Mouse (Mus musculus) ES-CJ7 (cell line): ENCODE data around the gene Hyou1.
A peak's percentile ranks its signal among the peaks of the same experiment; 100 is the strongest.
"Not testable (repeated sequence)": the region's sequence is repeated elsewhere in the genome, so short reads cannot be mapped to it uniquely, and the experiment has no call there.

Experiments
- DNase-seq: peaks from one replicate; pipeline ENCODE4 v3.0.0; 2011; ENCODE audit warnings: low read depth, low spot score

Hyou1 gene

GRCm38 (mm10) chr9:44351396-44351795, 27.9 kb upstream of the Hyou1 start:
- DNase-seq = no peak

GRCm38 (mm10) chr9:44352337-44352736, 27.0 kb upstream of the Hyou1 start:
- DNase-seq = no peak

GRCm38 (mm10) chr9:44353142-44353541, 26.1 kb upstream of the Hyou1 start:
- no peak for DNase-seq

DNA sequence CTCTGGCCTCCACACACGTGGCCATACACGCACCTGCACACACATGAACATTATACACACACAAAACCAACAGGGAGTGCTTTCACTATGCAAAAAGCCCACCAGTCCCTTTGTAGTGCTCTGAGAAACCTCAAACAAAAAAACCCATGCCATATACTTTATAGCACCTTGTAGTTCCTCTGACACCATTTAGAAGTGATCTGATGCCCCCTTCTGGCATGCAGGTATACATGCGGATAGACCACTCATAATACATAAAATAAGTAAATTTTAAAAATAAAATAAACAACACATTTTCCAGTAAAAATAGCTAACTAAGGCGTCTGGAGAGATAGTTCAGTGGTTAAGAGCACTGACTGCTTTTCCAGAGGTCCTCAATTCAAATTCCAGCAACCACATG, 22.1 kb upstream of the Hyou1 start:
- DNase-seq = no peak

GRCm38 (mm10) chr9:44361190-44361917, 17.9 kb upstream of the Hyou1 start, which contains the start of gene Vps11:
TSS of gene Vps11 (minus strand) at chr9:44361670.
- DNase-seq = peak; percentile 99

GRCm38 (mm10) chr9:44361931-44362330, 17.4 kb upstream of the Hyou1 start:
- not testable (repeated sequence) for DNase-seq

DNA sequence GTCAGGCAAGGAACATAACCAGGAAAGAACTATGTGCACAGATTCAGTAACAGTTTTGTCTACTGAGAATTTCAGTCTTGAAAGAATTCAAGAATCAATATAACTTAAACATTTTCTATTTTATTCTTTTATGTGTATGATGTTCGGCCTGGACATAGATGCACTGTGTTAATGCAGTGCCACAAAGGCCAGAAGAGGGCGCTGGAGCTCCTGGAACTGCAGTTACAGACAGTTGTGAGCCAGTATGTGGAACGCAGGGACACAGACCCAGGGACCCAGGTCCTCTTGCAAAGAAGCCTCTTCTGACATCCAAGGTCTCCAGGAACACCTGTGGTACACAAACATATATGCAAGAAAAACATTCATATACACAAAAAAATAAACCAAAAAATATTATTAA, 14.8 kb upstream of the Hyou1 start:
- DNase-seq = peak; percentile 80

- DNase-seq = no peak
These were observed 5.9 kb upstream of the Hyou1 start for GRCm38 (mm10) chr9:44373386-44373785.

DNA sequence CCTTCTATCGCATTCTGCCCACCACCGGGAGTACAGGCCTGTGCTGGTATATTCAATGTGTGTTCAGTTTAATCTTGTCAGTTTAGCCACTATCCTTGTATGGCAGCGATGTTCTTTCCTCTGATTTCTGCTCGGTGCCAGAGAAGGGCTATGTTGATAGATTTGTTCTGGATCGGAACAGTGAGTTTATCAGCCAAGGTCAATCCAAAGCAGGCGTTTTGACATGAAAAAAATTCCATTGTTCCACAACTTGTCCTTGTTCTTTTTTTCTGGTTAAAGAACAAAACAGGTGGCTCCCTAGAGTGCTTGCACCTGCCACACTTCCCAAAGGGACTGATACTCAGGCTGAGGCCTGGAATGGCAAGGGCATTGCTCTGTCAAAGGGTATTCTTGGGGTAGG, 3.1 kb upstream of the Hyou1 start:
- no peak for DNase-seq

DNA sequence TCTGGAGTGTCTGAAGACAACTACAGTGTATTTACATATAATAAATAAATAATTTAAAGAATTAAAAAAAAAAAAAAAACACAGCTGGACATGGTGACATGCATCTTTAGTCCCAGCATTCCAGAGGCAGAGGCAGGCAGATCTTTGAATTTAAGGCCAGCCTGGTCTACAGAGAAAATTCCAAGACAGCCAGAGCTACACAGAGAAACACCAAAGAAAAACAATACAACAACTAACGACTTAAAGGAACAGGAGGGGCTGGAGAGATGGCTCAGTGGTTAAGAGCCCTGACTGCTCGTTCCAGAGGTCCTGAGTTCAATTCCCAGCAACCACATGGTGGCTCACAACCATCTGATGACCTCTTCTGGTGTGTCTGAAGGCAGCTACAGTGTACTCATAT, 2.0 kb upstream of the Hyou1 start:
- DNase-seq = not testable (repeated sequence)

DNA sequence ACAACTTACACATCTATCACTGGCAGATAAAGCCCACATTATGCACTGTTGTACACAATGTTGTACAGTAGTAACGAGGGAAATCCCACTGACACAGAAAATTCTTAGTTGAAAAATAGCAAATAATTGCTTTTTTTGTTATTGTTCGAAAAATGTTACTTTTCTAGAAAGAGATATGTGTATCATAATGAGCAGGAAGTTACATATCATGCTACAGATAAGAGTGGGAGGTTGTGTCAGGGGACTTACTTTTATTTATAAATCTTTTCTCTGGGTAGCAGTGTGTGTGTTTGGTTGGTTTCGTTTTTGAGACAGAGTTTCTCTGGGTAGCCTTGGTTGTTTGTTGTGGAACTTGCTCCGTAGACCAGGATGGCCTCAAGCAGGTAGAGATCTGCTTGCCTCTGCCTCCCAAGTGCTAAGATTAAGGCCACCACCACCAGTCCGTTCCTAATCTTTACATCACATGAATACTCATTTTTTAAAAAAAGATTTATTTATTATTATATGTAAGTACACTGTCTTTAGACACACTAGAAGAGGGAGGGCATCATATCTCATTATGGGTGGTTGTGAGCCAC, 1.0 kb upstream of the Hyou1 start:
- no peak for DNase-seq

- DNase-seq = no peak
These were observed 572 bp downstream of the Hyou1 start for GRCm38 (mm10) chr9:44379862-44380261.

DNA sequence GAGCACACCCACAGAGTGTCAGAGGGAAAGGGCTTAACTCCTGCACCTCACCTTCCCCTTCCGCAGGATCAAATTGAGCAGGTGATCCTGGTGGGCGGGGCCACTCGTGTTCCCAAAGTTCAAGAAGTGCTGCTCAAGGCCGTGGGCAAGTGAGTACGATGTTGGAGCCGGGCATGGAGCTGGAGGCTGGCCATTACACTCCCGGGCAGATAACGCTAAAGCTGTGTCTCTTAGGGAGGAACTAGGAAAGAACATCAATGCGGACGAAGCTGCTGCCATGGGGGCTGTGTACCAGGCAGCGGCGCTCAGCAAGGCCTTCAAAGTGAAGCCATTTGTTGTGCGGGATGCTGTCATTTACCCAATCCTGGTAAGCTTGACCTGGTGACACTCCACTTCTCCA, 5.3 kb downstream of the Hyou1 start:
- no peak for DNase-seq

- DNase-seq = no peak
These were observed 7.9 kb downstream of the Hyou1 start for GRCm38 (mm10) chr9:44387221-44387620.

GRCm38 (mm10) chr9:44389273-44389672, 10.0 kb downstream of the Hyou1 start:
- DNase-seq = peak; percentile 73

DNA sequence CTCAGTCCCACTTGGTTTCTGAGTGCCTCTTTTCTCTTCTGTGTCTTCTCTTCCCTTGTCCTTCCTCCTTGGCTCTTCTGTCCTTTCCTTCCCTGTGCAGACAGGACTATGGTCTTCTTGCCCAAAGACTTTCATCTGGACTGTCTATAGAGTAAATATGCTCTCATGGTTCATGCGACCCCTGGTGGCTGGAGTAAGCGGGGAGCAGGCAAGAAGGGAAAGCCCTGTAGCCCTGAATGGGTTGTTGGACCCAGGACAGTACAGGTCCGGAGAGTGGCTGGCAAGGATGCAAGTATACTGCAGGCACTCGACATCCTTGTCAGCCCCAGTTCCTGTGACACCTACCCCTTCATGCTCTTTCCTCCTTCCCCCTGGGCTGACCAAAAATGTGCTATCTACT, 12.2 kb downstream of the Hyou1 start:
- peak; percentile 67 for DNase-seq

GRCm38 (mm10) chr9:44396684-44397411, 17.6 kb downstream of the Hyou1 start, which contains the start of gene Slc37a4:
TSS of gene Slc37a4 (plus strand) at chr9:44396852.
- DNase-seq = peak; percentile 97

DNA sequence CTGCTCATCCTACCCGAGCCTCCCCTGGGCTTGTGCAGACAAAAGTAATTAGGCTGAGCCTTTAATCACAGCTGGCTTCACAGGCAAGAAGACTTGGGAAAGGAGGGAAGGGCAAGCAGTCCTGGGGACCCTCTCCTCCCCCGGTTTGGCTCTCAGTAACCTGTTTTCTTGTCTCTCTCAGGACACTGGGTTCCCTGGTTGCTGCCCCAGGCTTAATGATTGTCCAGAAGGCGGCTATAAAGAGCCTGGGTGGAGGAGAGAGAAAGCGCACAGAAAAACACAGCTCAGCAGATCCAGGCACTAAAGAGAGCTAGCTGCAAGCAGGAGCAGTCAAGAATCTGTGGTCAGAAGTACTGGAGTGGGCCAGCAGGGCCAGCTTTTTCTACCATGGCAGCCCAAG, 18.8 kb downstream of the Hyou1 start:
- DNase-seq = no peak

DNA sequence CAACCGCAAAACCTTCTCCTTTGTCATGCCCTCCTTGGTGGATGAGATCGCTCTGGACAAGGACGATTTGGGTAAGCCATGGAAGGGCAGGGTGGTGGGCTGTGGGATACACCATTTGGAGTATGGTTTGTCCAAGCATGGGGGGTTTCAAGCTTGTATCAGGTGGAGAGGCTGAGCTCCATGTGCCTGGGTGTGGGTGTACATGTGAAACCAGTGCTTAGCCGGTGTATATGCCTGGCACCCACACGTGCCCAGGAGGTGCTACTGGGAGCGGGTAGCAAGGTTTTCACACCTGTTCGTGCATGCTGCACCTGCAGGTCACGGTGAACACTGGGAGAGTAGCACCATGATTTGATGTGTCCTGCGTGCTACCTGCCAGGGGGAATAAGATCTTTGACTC, 19.3 kb downstream of the Hyou1 start:
- DNase-seq = no peak

DNA sequence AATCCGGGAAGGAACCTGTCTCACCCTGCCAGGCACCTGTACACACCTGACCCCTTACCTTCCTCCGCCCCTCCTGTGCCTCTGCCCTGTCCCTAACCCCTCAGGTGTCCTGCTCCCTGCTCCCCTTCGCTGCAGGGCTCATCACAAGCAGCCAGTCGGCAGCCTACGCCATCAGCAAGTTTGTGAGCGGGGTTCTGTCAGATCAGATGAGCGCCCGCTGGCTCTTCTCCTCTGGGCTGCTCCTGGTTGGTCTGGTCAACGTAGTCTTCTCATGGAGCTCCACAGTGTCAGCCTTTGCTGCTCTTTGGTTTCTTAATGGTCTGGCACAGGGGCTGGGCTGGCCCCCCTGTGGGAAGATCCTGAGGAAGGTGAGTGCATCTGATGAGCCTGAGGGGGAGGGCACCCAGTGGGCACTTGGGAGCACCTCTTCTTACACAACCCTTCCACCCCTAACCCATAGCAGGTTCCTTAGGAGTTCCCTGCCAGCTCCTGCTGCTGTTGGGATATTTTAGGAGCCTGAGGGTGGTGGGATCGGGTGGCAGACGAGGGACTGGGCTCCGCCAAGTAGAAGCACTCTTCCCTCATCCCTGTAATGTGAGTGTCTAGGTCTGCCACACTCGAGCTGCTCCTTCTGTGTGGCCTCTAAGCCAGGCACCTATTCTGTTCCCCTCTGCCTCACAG, 20.0 kb downstream of the Hyou1 start:
- DNase-seq = no peak

GRCm38 (mm10) chr9:44399795-44400114, 20.5 kb downstream of the Hyou1 start:
- DNase-seq = no peak

GRCm38 (mm10) chr9:44401081-44401480, 21.8 kb downstream of the Hyou1 start:
- DNase-seq = no peak
